ENCODE assay signal across 8 mouse cellular contexts in genomic region chr10:79854801-79855541, GRCm38 (mm10). TPM values are rescaled to one million over a fixed set of nuclear protein-coding genes. Genes with fewer than 3 reads are reported as not detected.
DNase-seq lines count a peak whose midpoint lies in the region; ATAC-seq and TF ChIP-seq lines count a peak whose summit lies in the region.

No protein-coding gene starts in this region.

- H3K9me3 ChIP-seq in liver, embryonic 15.5 days (replicated peaks), result no peaks in the 10 kb centered on the region
- H3K9me3 ChIP-seq in neural tube, embryonic 13.5 days, result no peaks in the 10 kb centered on the region

- intact Hi-C loops in left cerebral cortex, adult 2 months (cut with DNase I), result no loop called here

- H3K4me2 ChIP-seq in liver, embryonic 15.5 days, result peak overlapping the region; percentile 87
- peak overlapping the region; percentile 98 for H3K4me2 ChIP-seq in neural tube, embryonic 13.5 days

- peak; percentile 59 to 64 for DNase-seq in left cerebral cortex, adult 2 months (ENCODE audit: extremely low spot score in 1 of 2, low spot score in 2 of 2)
- DNase-seq in left cerebral cortex, adult 11 months (ENCODE audit: low spot score), result no peak
- peak; percentile 51 to 79 for DNase-seq in cerebellum, adult 18-20 months
- DNase-seq in forelimb bud, embryonic 11.5 days (ENCODE audit: low read depth, low spot score), result peak; percentile 72
- peak; percentile 88 for DNase-seq in induced T-regulatory cell, adult 2 months (ENCODE audit: low read depth)
- DNase-seq in thymus, postnatal 14 days, result peak; percentile 89

- H3K27me3 ChIP-seq in liver, embryonic 15.5 days, result no peaks in the 10 kb centered on the region
- no peaks in the 10 kb centered on the region for H3K27me3 ChIP-seq in neural tube, embryonic 13.5 days

- TF ChIP-seq CTCF in left cerebral cortex, adult 2 months (IDR thresholded peaks at IDR 0.05), result no peak

- peaks cover 38% of the 10 kb centered on the region for H3K36me3 ChIP-seq in liver, embryonic 15.5 days (replicated peaks)
- H3K36me3 ChIP-seq in neural tube, embryonic 13.5 days, result peaks cover 31% of the 10 kb centered on the region

- ATAC-seq in liver, embryonic 15.5 days (ENCODE audit: insufficient read depth), result peak; percentile 19
- ATAC-seq in neural tube, embryonic 13.5 days (ENCODE audit: low read depth), result peak; percentile 54

- under 1% methylated on average over 83 of the region's 83 CpGs for WGBS in liver, embryonic 15.5 days (ENCODE audit: insufficient replicate concordance)
- under 1% methylated on average over 83 of the region's 83 CpGs for WGBS in neural tube, embryonic 13.5 days

- peak overlapping the region; percentile 97 for H3K27ac ChIP-seq in left cerebral cortex, adult 2 months
- H3K27ac ChIP-seq in liver, embryonic 15.5 days (replicated peaks), result peak overlapping the region; percentile 97
- H3K27ac ChIP-seq in neural tube, embryonic 13.5 days (replicated peaks), result peak overlapping the region; percentile 100

- peak overlapping the region; percentile 95 for H3K4me3 ChIP-seq in left cerebral cortex, adult 2 months
- H3K4me3 ChIP-seq in liver, embryonic 15.5 days (replicated peaks), result peak overlapping the region; percentile 97
- H3K4me3 ChIP-seq in neural tube, embryonic 13.5 days, result peak overlapping the region; percentile 70

- H3K9ac ChIP-seq in liver, embryonic 15.5 days, result peak overlapping the region; percentile 93
- H3K9ac ChIP-seq in neural tube, embryonic 13.5 days, result peak overlapping the region; percentile 98

- peaks cover 78% of the 10 kb centered on the region for H3K4me1 ChIP-seq in liver, embryonic 15.5 days (replicated peaks)
- peaks cover 71% of the 10 kb centered on the region for H3K4me1 ChIP-seq in neural tube, embryonic 13.5 days (replicated peaks)

RNA-seq across cellular contexts. Expression of gene Ptbp1, which starts 0.7 kb away (rescaled TPM):
- total RNA-seq in left cerebral cortex, adult 2 months (2021), result 10 to 100 TPM; 55.5 to 61.7 TPM
- 120 and 133 TPM in 2 replicates for polyA plus RNA-seq in liver, embryonic 15.5 days (2015; fragmentation: Nextera tagmentation; extraction: Ambion mirVana)
- polyA plus RNA-seq in neural tube, embryonic 13.5 days (2015; fragmentation: Nextera tagmentation; extraction: Ambion mirVana), result 87.9 and 114 TPM in 2 replicates

RNA-seq across cellular contexts. Expression of gene Prtn3, which starts 19.3 kb away (rescaled TPM):
- 1 to 10 TPM; 1.7 to 2.6 TPM for total RNA-seq in left cerebral cortex, adult 2 months (2021)
- polyA plus RNA-seq in liver, embryonic 15.5 days (2015; fragmentation: Nextera tagmentation; extraction: Ambion mirVana), result 112 and 131 TPM in 2 replicates
- 14.3 and 14.7 TPM in 2 replicates for polyA plus RNA-seq in neural tube, embryonic 13.5 days (2015; fragmentation: Nextera tagmentation; extraction: Ambion mirVana)

RNA-seq across cellular contexts. Expression of gene Plppr3, which starts 19.5 kb away (rescaled TPM):
- 10 to 100 TPM; 51.8 to 63.0 TPM for total RNA-seq in left cerebral cortex, adult 2 months (2021)
- polyA plus RNA-seq in liver, embryonic 15.5 days (2015; fragmentation: Nextera tagmentation; extraction: Ambion mirVana), result 5.8 and 6.1 TPM in 2 replicates
- polyA plus RNA-seq in neural tube, embryonic 13.5 days (2015; fragmentation: Nextera tagmentation; extraction: Ambion mirVana), result 343 and 361 TPM in 2 replicates

RNA-seq across cellular contexts. Expression of gene Elane, which starts 31.1 kb away (rescaled TPM):
- total RNA-seq in left cerebral cortex, adult 2 months (2021), result not detected
- polyA plus RNA-seq in liver, embryonic 15.5 days (2015; fragmentation: Nextera tagmentation; extraction: Ambion mirVana), result 211 and 227 TPM in 2 replicates
- polyA plus RNA-seq in neural tube, embryonic 13.5 days (2015; fragmentation: Nextera tagmentation; extraction: Ambion mirVana), result 0.67 TPM in 1 of 2 replicates, not detected in the other

RNA-seq across cellular contexts. Expression of gene Misp, which starts 34.2 kb away (rescaled TPM):
- under 1 TPM; 0.59 to 0.89 TPM for total RNA-seq in left cerebral cortex, adult 2 months (2021)
- polyA plus RNA-seq in liver, embryonic 15.5 days (2015; fragmentation: Nextera tagmentation; extraction: Ambion mirVana), result 0.50 TPM in 2 replicates
- 2.1 and 2.5 TPM in 2 replicates for polyA plus RNA-seq in neural tube, embryonic 13.5 days (2015; fragmentation: Nextera tagmentation; extraction: Ambion mirVana)

Comparison
In these comparisons a context has a peak if more than half of its experiments do, and no peak if none do; other contexts are left out.
1. RNA of gene Plppr3, which starts 19.5 kb away (polyA plus RNA-seq): 343 to 361 TPM in neural tube, embryonic 13.5 days; 5.8 to 6.1 TPM in liver, embryonic 15.5 days; every median in the first group is over 10 times any median in the second.
2. Peak in every context shown above with its lines, with median percentiles within 50 percentile points of each other: H3K27ac ChIP-seq and H3K4me3 ChIP-seq.